Mouse (Mus musculus) neural tube, embryonic 14.5 days (tissue): ENCODE results near the gene Cfap61. TPM values are rescaled to one million over a fixed set of nuclear protein-coding genes. Genes with fewer than 3 reads are reported as not detected.

Experiments used
- ATAC-seq: fragments of 200-750 bp; cut with Nextera tagmentation; 2 replicates; pipeline ENCODE4 v1.8.0; 2017; ENCODE audit warnings: low read depth, mild to moderate bottlenecking, moderate TSS enrichment, moderate library complexity
- H3K27ac ChIP-seq: fragments of 300-500 bp; sonication (generic); 2 replicates; pipeline ENCODE4 v1.5.1; 2014; ENCODE audit warnings: low read depth, mild to moderate bottlenecking, control low read depth, low read length, moderate library complexity, mixed read lengths
- H3K27me3 ChIP-seq: fragments of 300-500 bp; sonication (generic); 2 replicates; pipeline ENCODE4 v1.6.1; 2014; ENCODE audit warnings: low read length; ENCODE audit not compliant: control insufficient read depth, insufficient read depth
- H3K36me3 ChIP-seq: fragments of 300-500 bp; sonication (generic); 2 replicates; pipeline ENCODE4 v1.6.1; 2014; ENCODE audit warnings: low read length, mixed read lengths; ENCODE audit not compliant: control insufficient read depth, insufficient read depth
- H3K4me1 ChIP-seq: fragments of 300-500 bp; sonication (generic); 2 replicates; pipeline ENCODE4 v1.6.1; 2014; ENCODE audit warnings: low read length; ENCODE audit not compliant: control insufficient read depth, insufficient read depth
- H3K4me2 ChIP-seq: fragments of 300-500 bp; sonication (generic); 2 replicates; pipeline ENCODE4 v1.6.1; 2014; ENCODE audit warnings: mild to moderate bottlenecking, low read depth, low read length, control low read depth
- H3K4me3 ChIP-seq: fragments of 300-500 bp; sonication (generic); 2 replicates; pipeline ENCODE4 v1.5.1; 2014; ENCODE audit warnings: low read depth, low read length, control low read depth, mixed read lengths
- H3K9ac ChIP-seq: fragments of 300-500 bp; sonication (generic); replicated peaks from 2 replicates; pipeline ENCODE4 v1.6.1; 2014; ENCODE audit warnings: low read depth, mild to moderate bottlenecking, control low read depth, low read length, mixed read lengths
- H3K9me3 ChIP-seq: fragments of 300-500 bp; sonication (generic); 2 replicates; pipeline ENCODE4 v1.6.1; 2016; ENCODE audit warnings: low read length; ENCODE audit not compliant: control insufficient read depth
- WGBS: fragments of 180-500 bp; shearing (Covaris S2); extraction: QIAGEN DNeasy Blood & Tissue Kit; methylation state at CpG from one replicate; pipeline ENCODE4 v1.1.7; 2014; 5-methylcytosine and 5-hydroxymethylcytosine counted together
- polyA plus RNA-seq: library from polyadenylated mRNA; unstranded; fragments of >200 nt; fragmentation: Nextera tagmentation; extraction: Ambion mirVana; gene quantifications from 2 replicates; pipeline ENCODE4 v1.2.1, GENCODE M21; 2014

Gene Cfap61
- polyA plus RNA-seq, 1 experiment from 2014 or later = 4.9 TPM

DNA sequence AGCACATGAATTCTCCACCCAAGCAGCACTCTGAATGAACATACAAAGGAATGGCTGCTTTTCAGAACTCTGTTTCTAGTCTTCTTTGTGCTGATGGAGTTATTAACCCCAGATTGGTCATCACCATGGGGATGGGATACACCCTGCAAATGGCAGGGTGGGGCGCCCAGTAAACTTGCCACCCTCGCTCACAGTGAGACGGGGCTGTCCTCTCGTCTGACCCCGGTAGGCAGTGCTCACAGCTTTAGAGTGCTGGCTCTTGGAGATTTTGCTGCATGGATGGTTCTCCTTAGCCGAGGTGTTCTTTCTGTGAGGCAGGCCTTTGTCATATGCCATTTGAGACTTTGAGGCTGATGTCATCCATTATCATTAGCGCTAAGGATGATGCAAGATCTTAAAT lies 24.0 kb downstream of the Cfap61 start:
- Histone ChIP-seq H3K4me1 (no peaks in the 10 kb centered on the region), H3K4me3 (no peak overlapping the region), H3K27me3 (no peaks in the 10 kb centered on the region), H3K9me3 (no peaks in the 10 kb centered on the region), H3K4me2 (no peak overlapping the region), H3K9ac (no peak overlapping the region), H3K36me3 (no peaks in the 10 kb centered on the region), H3K27ac (no peak overlapping the region)
- WGBS = 29% methylated on average over 7 of the region's 7 CpGs
- ATAC-seq = peak; percentile 68; the same call in 1 of the 2 replicates

DNA sequence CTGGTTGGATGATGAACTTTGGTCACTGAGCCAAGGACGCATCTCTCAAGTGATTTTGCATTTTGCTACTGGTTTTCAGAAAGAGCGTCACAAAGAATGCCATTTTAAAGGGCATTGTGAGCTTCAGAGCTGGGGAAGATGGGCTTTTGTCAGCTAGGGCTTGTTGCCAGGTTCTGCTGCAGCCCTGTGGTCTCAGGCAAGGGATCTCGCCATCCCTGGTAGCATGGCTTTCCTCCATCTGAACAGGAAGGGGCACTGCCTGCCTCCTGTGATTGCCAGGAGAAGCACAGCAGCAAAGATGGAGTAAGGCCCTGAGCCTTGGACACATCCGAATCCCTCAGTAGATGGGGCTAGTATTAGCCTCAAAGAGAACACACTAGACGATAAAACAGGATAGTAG lies 27.3 kb downstream of the Cfap61 start:
- Histone ChIP-seq H3K36me3 (no peaks in the 10 kb centered on the region), H3K4me1 (no peaks in the 10 kb centered on the region), H3K4me2 (no peak overlapping the region), H3K27ac (no peak overlapping the region), H3K27me3 (no peaks in the 10 kb centered on the region), H3K9ac (no peak overlapping the region), H3K4me3 (no peak overlapping the region), H3K9me3 (no peaks in the 10 kb centered on the region)
- 85% methylated on average over 5 of the region's 5 CpGs for WGBS
- ATAC-seq = no peak

DNA sequence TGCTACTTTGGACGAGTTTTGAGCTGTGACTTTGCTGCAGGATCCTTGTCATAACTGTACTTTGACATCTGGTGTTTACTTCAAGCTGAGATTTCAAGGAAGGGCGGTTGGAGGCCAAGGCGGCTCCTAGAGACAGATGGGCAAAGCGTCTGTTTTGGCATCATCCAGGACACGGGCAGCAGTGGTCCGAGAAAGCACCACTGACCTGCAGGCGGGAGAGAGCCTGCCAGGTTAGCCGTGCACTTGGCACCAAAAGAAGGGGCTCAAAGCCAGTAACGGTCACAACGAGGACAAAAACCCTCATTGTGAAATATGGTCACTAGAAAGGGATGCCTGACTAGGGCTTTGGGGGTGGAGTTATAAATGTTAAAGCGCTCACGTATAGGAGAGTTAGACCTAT lies 36.2 kb downstream of the Cfap61 start:
- Histone ChIP-seq H3K36me3 (no peaks in the 10 kb centered on the region), H3K4me1 (no peaks in the 10 kb centered on the region), H3K4me3 (no peak overlapping the region), H3K4me2 (no peak overlapping the region), H3K9ac (no peak overlapping the region), H3K27me3 (no peaks in the 10 kb centered on the region), H3K27ac (no peak overlapping the region), H3K9me3 (no peaks in the 10 kb centered on the region)
- 77% methylated on average over 12 of the region's 12 CpGs for WGBS
- ATAC-seq = no peak

DNA sequence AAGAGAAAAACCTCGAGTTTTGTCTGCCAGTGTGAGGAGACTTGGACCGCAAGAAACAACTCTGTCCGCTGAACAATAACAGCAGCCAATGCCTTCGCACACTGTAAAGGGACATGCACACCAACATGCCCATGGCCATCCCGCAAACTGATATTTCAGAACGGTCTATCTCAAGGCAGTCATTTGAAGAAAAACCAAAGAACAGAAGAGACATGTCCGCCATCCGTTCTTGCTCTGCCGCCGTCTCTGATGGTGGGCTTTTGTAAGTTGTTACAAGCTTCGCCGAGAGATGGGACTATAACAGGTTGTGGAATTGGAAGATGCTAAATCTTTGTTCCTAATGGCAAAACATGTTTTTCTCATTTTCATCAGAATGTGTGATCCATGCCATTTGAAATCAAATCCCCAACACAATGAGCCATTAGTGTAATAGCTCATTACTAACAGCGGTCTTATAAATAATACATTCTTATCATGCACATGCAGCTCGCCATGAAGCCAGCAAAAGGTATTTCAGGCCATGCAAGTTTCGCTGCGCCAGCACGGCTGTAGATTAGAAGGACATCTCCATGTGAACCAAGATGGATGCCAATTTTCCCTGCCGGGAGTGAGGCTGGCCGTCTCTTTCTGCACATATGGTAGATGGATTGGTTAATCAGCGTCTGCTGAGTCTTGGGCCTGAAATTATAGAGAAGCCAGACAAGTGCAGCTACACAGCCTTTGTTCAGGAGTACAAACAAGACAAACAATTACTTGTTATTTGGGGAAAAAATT lies 36.8 kb downstream of the Cfap61 start:
- Histone ChIP-seq H3K4me2 (no peak overlapping the region), H3K27ac (0 out of 2 replicates have a peak overlapping the region, but pooled peaks have one; percentile 1), H3K9me3 (no peaks in the 10 kb centered on the region), H3K9ac (no peak overlapping the region), H3K27me3 (no peaks in the 10 kb centered on the region), H3K4me1 (no peaks in the 10 kb centered on the region), H3K4me3 (no peak overlapping the region), H3K36me3 (no peaks in the 10 kb centered on the region)
- 76% methylated on average over 20 of the region's 20 CpGs for WGBS
- no peak for ATAC-seq

DNA sequence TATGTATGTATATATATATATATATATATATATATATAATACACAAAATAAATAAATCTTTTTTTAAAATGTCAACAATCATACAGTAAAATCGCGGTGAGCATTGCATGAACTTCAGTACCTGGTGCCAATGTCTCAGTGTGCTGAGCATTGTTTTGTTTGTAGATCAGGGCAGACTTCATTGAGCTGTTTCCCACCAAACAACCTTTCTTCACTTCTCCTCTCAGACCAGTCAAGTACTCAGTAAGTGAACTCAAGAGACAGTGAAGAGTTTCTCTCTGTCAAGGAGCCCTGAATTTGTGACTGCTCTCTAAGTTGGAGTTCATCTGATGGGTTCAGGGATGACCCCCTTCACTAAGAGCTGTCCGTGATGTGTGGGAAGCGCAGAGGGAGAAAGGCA lies 38.0 kb downstream of the Cfap61 start:
- no peaks in the 10 kb centered on the region for H3K4me1 ChIP-seq
- H3K9ac ChIP-seq = no peak overlapping the region
- H3K27ac ChIP-seq = no peak overlapping the region
- WGBS = 90% methylated on average over 4 of the region's 4 CpGs
- H3K36me3 ChIP-seq = no peaks in the 10 kb centered on the region
- no peaks in the 10 kb centered on the region for H3K9me3 ChIP-seq
- H3K27me3 ChIP-seq = no peaks in the 10 kb centered on the region
- ATAC-seq = no peak
- H3K4me3 ChIP-seq = no peak overlapping the region
- no peak overlapping the region for H3K4me2 ChIP-seq

DNA sequence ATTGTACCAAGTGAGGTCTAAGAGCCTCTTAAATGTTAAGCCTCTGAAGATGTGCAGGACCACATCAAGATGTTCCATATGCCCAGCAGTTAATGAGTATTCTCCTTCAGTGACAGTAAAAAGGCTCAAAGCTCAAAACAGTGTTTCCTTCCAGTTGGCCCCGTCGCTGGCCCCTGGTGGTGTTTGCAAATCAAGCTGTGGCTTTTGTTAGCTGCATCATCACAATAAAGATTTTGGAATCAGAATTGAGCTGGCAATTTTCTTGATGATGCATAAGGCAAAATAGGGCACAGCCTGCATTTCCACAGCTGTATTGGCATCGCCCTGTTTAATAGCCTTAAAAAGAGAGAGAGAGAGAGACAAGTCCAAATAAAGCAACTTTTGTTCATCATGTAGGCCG lies 45.0 kb downstream of the Cfap61 start:
- Histone ChIP-seq H3K27ac (no peak overlapping the region), H3K4me3 (no peak overlapping the region), H3K9ac (no peak overlapping the region), H3K4me1 (no peaks in the 10 kb centered on the region), H3K27me3 (no peaks in the 10 kb centered on the region), H3K9me3 (no peaks in the 10 kb centered on the region), H3K4me2 (no peak overlapping the region), H3K36me3 (no peaks in the 10 kb centered on the region)
- no peak for ATAC-seq
- 48% methylated on average over 4 of the region's 4 CpGs for WGBS

DNA sequence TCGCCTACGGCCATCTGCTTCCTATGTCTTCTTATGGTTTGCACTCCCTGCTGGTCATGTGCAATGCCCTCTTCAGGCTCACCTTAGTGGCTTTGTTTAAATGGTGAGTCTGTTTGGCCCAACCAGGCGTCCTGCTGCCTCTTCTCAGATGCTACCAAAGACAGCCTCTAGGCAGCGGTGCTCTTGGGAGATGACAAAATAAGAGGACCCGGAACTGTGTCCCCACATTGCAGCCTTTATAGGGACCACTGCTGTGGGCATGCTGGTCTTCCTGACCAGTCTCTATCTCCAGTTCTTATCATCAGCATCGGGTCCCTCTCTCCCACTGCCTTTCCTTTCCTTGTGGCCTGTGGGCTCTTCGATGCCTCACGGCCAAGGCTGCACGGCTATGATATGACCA lies 46.3 kb downstream of the Cfap61 start:
- no peak overlapping the region for H3K4me3 ChIP-seq
- no peak overlapping the region for H3K9ac ChIP-seq
- H3K36me3 ChIP-seq = no peaks in the 10 kb centered on the region
- H3K4me2 ChIP-seq = no peak overlapping the region
- WGBS = 81% methylated on average over 9 of the region's 9 CpGs
- H3K4me1 ChIP-seq = no peaks in the 10 kb centered on the region
- ATAC-seq = peak; percentile 44; the same call in 1 of the 2 replicates
- H3K9me3 ChIP-seq = no peaks in the 10 kb centered on the region
- no peaks in the 10 kb centered on the region for H3K27me3 ChIP-seq
- H3K27ac ChIP-seq = no peak overlapping the region

DNA sequence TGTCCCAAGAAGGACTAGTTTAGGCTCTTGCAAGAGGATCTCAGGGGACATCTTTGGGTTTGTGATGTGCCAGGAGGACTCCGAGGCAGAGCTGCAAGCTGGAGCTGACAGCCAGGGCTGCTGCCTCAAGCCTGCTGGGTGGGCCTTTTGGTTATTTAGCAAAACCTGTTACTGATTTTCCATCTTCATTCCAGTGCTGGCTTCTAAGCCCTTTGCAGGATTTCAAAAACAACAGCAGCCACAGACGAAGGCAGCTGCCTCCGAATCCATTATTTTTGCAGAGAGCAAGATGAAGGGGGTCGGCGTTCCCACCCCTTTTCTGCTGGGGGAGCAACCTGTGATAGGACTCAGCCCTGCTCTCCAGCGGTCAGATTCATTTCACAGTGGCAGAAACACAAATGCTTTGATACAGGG lies 47.1 kb downstream of the Cfap61 start:
- Histone ChIP-seq H3K9ac (no peak overlapping the region), H3K4me2 (no peak overlapping the region), H3K4me3 (no peak overlapping the region), H3K27ac (no peak overlapping the region), H3K9me3 (no peaks in the 10 kb centered on the region), H3K27me3 (no peaks in the 10 kb centered on the region), H3K36me3 (no peaks in the 10 kb centered on the region), H3K4me1 (no peaks in the 10 kb centered on the region)
- 25% methylated on average over 6 of the region's 6 CpGs for WGBS
- no peak for ATAC-seq

DNA sequence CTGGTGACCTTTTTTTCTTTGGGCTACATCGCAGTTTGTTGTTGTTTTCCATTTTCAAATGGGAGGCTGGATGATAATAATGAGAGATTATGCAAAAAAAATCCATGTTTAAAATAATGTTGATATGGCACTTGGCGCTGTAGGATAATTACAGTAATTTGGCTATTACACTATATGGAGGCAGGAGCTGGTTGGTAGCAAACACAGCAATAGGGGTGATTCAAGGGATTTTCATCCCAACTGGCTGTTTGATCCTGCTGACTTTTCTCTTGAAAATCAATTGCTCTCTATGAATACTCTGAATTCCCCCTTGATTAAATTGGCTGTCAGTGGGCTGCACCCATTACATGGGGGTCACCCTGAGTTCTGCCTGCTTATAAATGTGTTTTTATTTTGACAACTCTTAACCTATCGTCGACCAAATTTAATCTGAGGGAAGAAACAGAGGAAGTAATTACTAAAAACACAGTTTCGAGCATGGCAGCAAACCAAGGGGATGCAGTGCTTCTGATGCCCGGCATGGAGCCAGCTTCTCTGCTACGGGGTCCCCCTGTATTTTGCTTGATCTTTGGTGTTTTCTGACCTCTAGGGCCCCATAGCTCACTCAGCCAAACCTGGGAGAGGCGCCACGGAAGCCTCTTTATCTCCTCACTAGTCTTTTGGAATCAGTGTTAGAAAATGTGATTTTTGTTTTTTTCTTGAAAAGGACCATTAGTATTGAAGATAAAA lies 47.9 kb downstream of the Cfap61 start:
- no peak for ATAC-seq
- no peak overlapping the region for H3K27ac ChIP-seq
- WGBS = 65% methylated on average over 9 of the region's 9 CpGs

More for the DNA sequence above, 47.9 kb downstream of the Cfap61 start:
- Histone ChIP-seq H3K4me1 (no peaks in the 10 kb centered on the region), H3K9me3 (no peaks in the 10 kb centered on the region), H3K9ac (no peak overlapping the region), H3K4me3 (no peak overlapping the region), H3K27me3 (no peaks in the 10 kb centered on the region), H3K4me2 (no peak overlapping the region), H3K36me3 (no peaks in the 10 kb centered on the region)
